Mouse (Mus musculus) midbrain, embryonic 11.5 days (tissue): ENCODE results near the gene Dnhd1. TPM values are rescaled to one million over a fixed set of nuclear protein-coding genes. Genes with fewer than 3 reads are reported as not detected.
A peak's percentile ranks its signal among the peaks of the same experiment; 100 is the strongest.

Experiments used
- ATAC-seq: fragments of 200-750 bp; cut with Nextera tagmentation; 2 replicates; pipeline ENCODE4 v1.8.0; 2017; ENCODE audit warnings: moderate TSS enrichment, moderate library complexity; ENCODE audit not compliant: low FRiP score
- DNase-seq: peaks from one replicate; pipeline ENCODE4 v3.0.0; 2015; ENCODE audit warnings: low spot score; ENCODE audit errors: missing footprints
- H3K27ac ChIP-seq: fragments of 300-500 bp; sonication (generic); 2 replicates; pipeline ENCODE4 v1.5.1; 2014; ENCODE audit warnings: low read depth, low read length
- H3K27me3 ChIP-seq: fragments of 300-500 bp; sonication (generic); 2 replicates; pipeline ENCODE4 v1.6.1; 2014; ENCODE audit warnings: mild to moderate bottlenecking, low read length, moderate library complexity, mixed read lengths; ENCODE audit not compliant: control insufficient read depth, insufficient read depth
- H3K36me3 ChIP-seq: fragments of 300-500 bp; sonication (generic); 2 replicates; pipeline ENCODE4 v1.6.1; 2014; ENCODE audit warnings: mild to moderate bottlenecking, low read length, moderate library complexity, mixed read lengths; ENCODE audit not compliant: control insufficient read depth, insufficient read depth
- H3K4me1 ChIP-seq: fragments of 300-500 bp; sonication (generic); 2 replicates; pipeline ENCODE4 v1.6.1; 2014; ENCODE audit warnings: low read length; ENCODE audit not compliant: control insufficient read depth, insufficient read depth
- H3K4me2 ChIP-seq: fragments of 300-500 bp; sonication (generic); 2 replicates; pipeline ENCODE4 v1.6.1; 2014; ENCODE audit warnings: mild to moderate bottlenecking, moderate library complexity
- H3K4me3 ChIP-seq: fragments of 300-500 bp; sonication (generic); 2 replicates; pipeline ENCODE4 v1.5.1; 2014; ENCODE audit warnings: low read depth, low read length
- H3K9ac ChIP-seq: fragments of 300-500 bp; sonication (generic); 2 replicates; pipeline ENCODE4 v1.6.1; 2014; ENCODE audit warnings: low read length
- H3K9me3 ChIP-seq: fragments of 300-500 bp; sonication (generic); 2 replicates; pipeline ENCODE4 v1.6.1; 2016; ENCODE audit warnings: low read length; ENCODE audit not compliant: control insufficient read depth
- WGBS: fragments of 180-500 bp; shearing (Covaris S2); extraction: QIAGEN DNeasy Blood & Tissue Kit; methylation state at CpG from one replicate; pipeline ENCODE4 v1.1.7; 2014; 5-methylcytosine and 5-hydroxymethylcytosine counted together
- polyA plus RNA-seq: library from polyadenylated mRNA; unstranded; fragments of >200 nt; fragmentation: Nextera tagmentation; extraction: Ambion mirVana; gene quantifications from 2 replicates; pipeline ENCODE4 v1.2.1, GENCODE M21; 2014

Dnhd1 gene
- polyA plus RNA-seq, result 1.00 and 1.3 TPM in 2 replicates

- Histone ChIP-seq H3K4me3 (peak within 1 kb of the TSS; percentile 27), H3K27ac (no peak within 1 kb of the TSS), H3K4me1 (peaks cover 2% of the 10 kb centered on the region; the same call in 1 of the 2 replicates), H3K9me3 (no peaks in the 10 kb centered on the region), H3K9ac (peak within 1 kb of the TSS; percentile 38; the same call in 1 of the 2 replicates), H3K36me3 (no peaks in the 10 kb centered on the region), H3K27me3 (no peaks in the 10 kb centered on the region), H3K4me2 (peak within 1 kb of the TSS; percentile 63)
- WGBS, result 2% methylated on average over 17 of the region's 17 CpGs
- DNase-seq, result peak; percentile 94
- ATAC-seq, result peak; percentile 95
These were observed at the start of gene Dnhd1 for GRCm38 (mm10) chr7:105650639-105651435. Gene Dnhd1 (plus strand): TSS chr7:105650827.

GRCm38 (mm10) chr7:105602860-105603623 lies 47.6 kb upstream of the Dnhd1 start:
- 34% methylated on average over 9 of the region's 9 CpGs for WGBS
- no peak overlapping the region for H3K27ac ChIP-seq
- H3K4me1 ChIP-seq, result no peaks in the 10 kb centered on the region
- no peak overlapping the region for H3K4me3 ChIP-seq
- ATAC-seq (peak; percentile 83), DNase-seq (peak; percentile 88)
- no peaks in the 10 kb centered on the region for H3K9me3 ChIP-seq
- H3K36me3 ChIP-seq, result no peaks in the 10 kb centered on the region
- H3K27me3 ChIP-seq, result no peaks in the 10 kb centered on the region
- no peak overlapping the region for H3K9ac ChIP-seq
- H3K4me2 ChIP-seq, result no peak overlapping the region

GRCm38 (mm10) chr7:105608467-105608866 lies 42.2 kb upstream of the Dnhd1 start:
- no peak overlapping the region for H3K4me2 ChIP-seq
- ATAC-seq (no peak), DNase-seq (no peak)
- 89% methylated on average over 3 of the region's 3 CpGs for WGBS
- no peak overlapping the region for H3K27ac ChIP-seq
- no peak overlapping the region for H3K9ac ChIP-seq
- peaks cover 7% of the 10 kb centered on the region for H3K36me3 ChIP-seq
- H3K27me3 ChIP-seq, result no peaks in the 10 kb centered on the region
- H3K4me1 ChIP-seq, result no peaks in the 10 kb centered on the region
- H3K9me3 ChIP-seq, result no peaks in the 10 kb centered on the region
- no peak overlapping the region for H3K4me3 ChIP-seq

- H3K4me1 ChIP-seq, result no peaks in the 10 kb centered on the region
- ATAC-seq (no peak), DNase-seq (no peak)
- WGBS, result 100% methylated on average over 1 of the region's 1 CpGs
- no peak overlapping the region for H3K4me3 ChIP-seq
- no peak overlapping the region for H3K4me2 ChIP-seq
- no peaks in the 10 kb centered on the region for H3K9me3 ChIP-seq
- H3K27me3 ChIP-seq, result no peaks in the 10 kb centered on the region
- H3K27ac ChIP-seq, result no peak overlapping the region
- peaks cover 8% of the 10 kb centered on the region for H3K36me3 ChIP-seq
- H3K9ac ChIP-seq, result no peak overlapping the region
These were observed 38.9 kb upstream of the Dnhd1 start for GRCm38 (mm10) chr7:105611767-105612166.

- peaks cover 19% of the 10 kb centered on the region for H3K36me3 ChIP-seq
- H3K9ac ChIP-seq, result no peak overlapping the region
- no peak overlapping the region for H3K27ac ChIP-seq
- H3K9me3 ChIP-seq, result no peaks in the 10 kb centered on the region
- no peaks in the 10 kb centered on the region for H3K27me3 ChIP-seq
- H3K4me1 ChIP-seq, result no peaks in the 10 kb centered on the region
- H3K4me2 ChIP-seq, result no peak overlapping the region
- ATAC-seq (no peak), DNase-seq (no peak)
- no peak overlapping the region for H3K4me3 ChIP-seq
- 87% methylated on average over 1 of the region's 1 CpGs for WGBS
These were observed 36.2 kb upstream of the Dnhd1 start for GRCm38 (mm10) chr7:105614400-105614799.

- 78% methylated on average over 1 of the region's 1 CpGs for WGBS
- no peaks in the 10 kb centered on the region for H3K27me3 ChIP-seq
- H3K36me3 ChIP-seq, result peaks cover 21% of the 10 kb centered on the region
- H3K4me3 ChIP-seq, result no peak overlapping the region
- H3K4me2 ChIP-seq, result no peak overlapping the region
- no peak for DNase-seq
- H3K9me3 ChIP-seq, result no peaks in the 10 kb centered on the region
- ATAC-seq, result no peak
- H3K27ac ChIP-seq, result no peak overlapping the region
- no peaks in the 10 kb centered on the region for H3K4me1 ChIP-seq
- H3K9ac ChIP-seq, result no peak overlapping the region
These were observed 34.9 kb upstream of the Dnhd1 start for GRCm38 (mm10) chr7:105615720-105616119.

- ATAC-seq (no peak), DNase-seq (no peak)
- 93% methylated on average over 6 of the region's 6 CpGs for WGBS
- no peak overlapping the region for H3K4me3 ChIP-seq
- no peaks in the 10 kb centered on the region for H3K4me1 ChIP-seq
- no peaks in the 10 kb centered on the region for H3K27me3 ChIP-seq
- no peaks in the 10 kb centered on the region for H3K9me3 ChIP-seq
- no peak overlapping the region for H3K27ac ChIP-seq
- peaks cover 19% of the 10 kb centered on the region for H3K36me3 ChIP-seq
- H3K9ac ChIP-seq, result no peak overlapping the region
- H3K4me2 ChIP-seq, result no peak overlapping the region
These were observed 34.1 kb upstream of the Dnhd1 start for GRCm38 (mm10) chr7:105616561-105616960.

GRCm38 (mm10) chr7:105617810-105618209 lies 32.8 kb upstream of the Dnhd1 start:
- Histone ChIP-seq H3K27ac (no peak overlapping the region), H3K27me3 (no peaks in the 10 kb centered on the region), H3K4me1 (no peaks in the 10 kb centered on the region), H3K36me3 (peaks cover 16% of the 10 kb centered on the region), H3K9me3 (no peaks in the 10 kb centered on the region), H3K9ac (no peak overlapping the region), H3K4me2 (no peak overlapping the region), H3K4me3 (no peak overlapping the region)
- 96% methylated on average over 22 of the region's 22 CpGs for WGBS
- ATAC-seq, result peak; percentile 18; the same call in 1 of the 2 replicates
- DNase-seq, result no peak

GRCm38 (mm10) chr7:105619701-105620100 lies 30.9 kb upstream of the Dnhd1 start:
- ATAC-seq, result no peak
- H3K4me2 ChIP-seq, result no peak overlapping the region
- no peaks in the 10 kb centered on the region for H3K27me3 ChIP-seq
- peaks cover 23% of the 10 kb centered on the region for H3K36me3 ChIP-seq
- H3K4me1 ChIP-seq, result no peaks in the 10 kb centered on the region
- H3K4me3 ChIP-seq, result no peak overlapping the region
- DNase-seq, result no peak
- H3K9me3 ChIP-seq, result no peaks in the 10 kb centered on the region
- no peak overlapping the region for H3K9ac ChIP-seq
- WGBS, result 71% methylated on average over 3 of the region's 3 CpGs
- no peak overlapping the region for H3K27ac ChIP-seq
